In genomic region chr1:43474535-43475409, GRCm38 (mm10) we compare ENCODE assay signal across 9 mouse cellular contexts. TPM values are rescaled to one million over a fixed set of nuclear protein-coding genes. Genes with fewer than 3 reads are reported as not detected.
A peak's percentile ranks its signal among the peaks of the same experiment; 100 is the strongest.
DNase-seq lines count a peak whose midpoint lies in the region; ATAC-seq and TF ChIP-seq lines count a peak whose summit lies in the region.
"Had no signal": no experiment of that assay in that cellular context is flagged by ENCODE, and none has a peak within 500 bp of the region (broad histone marks: within the 10 kb centered on the region; RNA-seq: fewer than 3 reads in every experiment).

No protein-coding gene starts in this region.

- H3K27ac ChIP-seq in lung, embryonic 16.5 days (ENCODE audit: low read length): no peak overlapping the region
- H3K27ac ChIP-seq in bone marrow, adult 2 months (ENCODE audit: control insufficient read depth, insufficient read depth, low read depth, low read length, poor library complexity): peak overlapping the region; percentile 25; the same call in 1 of the 2 replicates
- peak overlapping the region; percentile 28 for H3K27ac ChIP-seq in liver, embryonic 16.5 days (ENCODE audit: low read length)
- H3K27ac ChIP-seq in stomach, postnatal 0 days (replicated peaks): peak overlapping the region; percentile 92
- H3K27ac ChIP-seq: lung, embryonic 15.5 days had no signal

- no peak overlapping the region for H3K9ac ChIP-seq in lung, embryonic 16.5 days (ENCODE audit: low read length)
- H3K9ac ChIP-seq in liver, embryonic 16.5 days (ENCODE audit: low read depth, low read length): peak overlapping the region; percentile 26; the same call in 1 of the 2 replicates
- H3K9ac ChIP-seq in stomach, postnatal 0 days (ENCODE audit: low read length): 0 out of 2 replicates have a peak overlapping the region, but pooled peaks have one; percentile 23
- H3K9ac ChIP-seq: lung, embryonic 15.5 days had no signal

- no peaks in the 10 kb centered on the region for H3K27me3 ChIP-seq in lung, embryonic 16.5 days (ENCODE audit: control insufficient read depth, insufficient read depth, low read depth, low read length)
- no peaks in the 10 kb centered on the region for H3K27me3 ChIP-seq in liver, embryonic 16.5 days (ENCODE audit: control insufficient read depth, insufficient read depth, low read depth, low read length)
- H3K27me3 ChIP-seq in stomach, postnatal 0 days (ENCODE audit: control insufficient read depth, insufficient read depth, low read length): no peaks in the 10 kb centered on the region
- H3K27me3 ChIP-seq: lung, embryonic 15.5 days had no signal

- H3K36me3 ChIP-seq in lung, embryonic 16.5 days (ENCODE audit: control insufficient read depth, insufficient read depth, low read length): no peaks in the 10 kb centered on the region
- no peaks in the 10 kb centered on the region for H3K36me3 ChIP-seq in liver, embryonic 16.5 days (ENCODE audit: control insufficient read depth, insufficient read depth)
- no peaks in the 10 kb centered on the region for H3K36me3 ChIP-seq in stomach, postnatal 0 days (ENCODE audit: control insufficient read depth, insufficient read depth, low read length)
- H3K36me3 ChIP-seq: lung, embryonic 15.5 days had no signal

- no peak for TF ChIP-seq POLR2A in lung, adult 2 months (IDR thresholded peaks at IDR 0.05; ENCODE audit: borderline replicate concordance, extremely low read depth, low read depth, low read length)
- TF ChIP-seq POLR2A in bone marrow, adult 2 months (IDR thresholded peaks at IDR 0.05; ENCODE audit: borderline replicate concordance, control insufficient read depth, low read depth, low read length): no peak

- no peaks in the 10 kb centered on the region for H3K9me3 ChIP-seq in lung, embryonic 16.5 days (ENCODE audit: control insufficient read depth, low read length)
- no peaks in the 10 kb centered on the region for H3K9me3 ChIP-seq in liver, embryonic 16.5 days (replicated peaks; ENCODE audit: control insufficient read depth, low read length)
- no peaks in the 10 kb centered on the region for H3K9me3 ChIP-seq in stomach, postnatal 0 days (ENCODE audit: control insufficient read depth, low read length)
- H3K9me3 ChIP-seq: lung, embryonic 15.5 days had no signal

- no peak for DNase-seq in lung, adult 2 months
- peak; percentile 23 for DNase-seq in gastrocnemius, postnatal 14 days
- peak; percentile 45 for DNase-seq in stomach, postnatal 0 days (ENCODE audit: low spot score)
- no peak for DNase-seq in layer of hippocampus, postnatal 36 days

- H3K4me2 ChIP-seq in lung, embryonic 16.5 days (ENCODE audit: low read depth, low read length): no peak overlapping the region
- 0 out of 2 replicates have a peak overlapping the region, but pooled peaks have one; percentile 18 for H3K4me2 ChIP-seq in liver, embryonic 16.5 days (ENCODE audit: low read depth, low read length)
- H3K4me2 ChIP-seq in stomach, postnatal 0 days (replicated peaks; ENCODE audit: low read depth): no peak overlapping the region
- H3K4me2 ChIP-seq: lung, embryonic 15.5 days had no signal

- ATAC-seq in lung, embryonic 16.5 days (ENCODE audit: low read depth): 0 out of 2 replicates have a peak, but pooled peaks have one; percentile 10
- peak; percentile 41 for ATAC-seq in inflammation-experienced regulatory T-cells, adult 6 months
- ATAC-seq in liver, embryonic 16.5 days (ENCODE audit: low read depth): peak; percentile 64
- ATAC-seq in stomach, postnatal 0 days (ENCODE audit: low FRiP score, low TSS enrichment): no peak; the same call in 1 of the 2 replicates

- no peak for TF ChIP-seq EP300 in stomach, postnatal 0 days (optimal IDR thresholded peaks at IDR 0.05)

- intact Hi-C loops in gastrocnemius, postnatal 14 days (cut with DNase I; ENCODE audit: low total_unique reads): no loop called here

- 60% methylated on average over 6 of the region's 6 CpGs for WGBS in lung, embryonic 16.5 days
- 47% methylated on average over 6 of the region's 6 CpGs for WGBS in lung, adult 2 months
- 55% methylated on average over 6 of the region's 6 CpGs for WGBS in bone marrow, adult 2 months
- 36% methylated on average over 6 of the region's 6 CpGs for WGBS in liver, embryonic 16.5 days (ENCODE audit: insufficient replicate concordance)
- 48% methylated on average over 6 of the region's 6 CpGs for WGBS in stomach, postnatal 0 days

- no peak overlapping the region for H3K4me3 ChIP-seq in lung, embryonic 16.5 days (ENCODE audit: low read length)
- no peak overlapping the region for H3K4me3 ChIP-seq in lung, adult 2 months (replicated peaks; ENCODE audit: extremely low read depth, low read depth, low read length)
- no peak overlapping the region for H3K4me3 ChIP-seq in bone marrow, adult 2 months (replicated peaks; ENCODE audit: control insufficient read depth, low read depth, low read length)
- H3K4me3 ChIP-seq in liver, embryonic 16.5 days (ENCODE audit: low read depth, low read length): no peak overlapping the region
- H3K4me3 ChIP-seq in stomach, postnatal 0 days (ENCODE audit: low read depth, low read length): no peak overlapping the region
- H3K4me3 ChIP-seq: lung, embryonic 15.5 days had no signal

- H3K4me1 ChIP-seq in lung, embryonic 16.5 days (replicated peaks; ENCODE audit: control insufficient read depth, insufficient read depth, low read length): peaks cover 34% of the 10 kb centered on the region
- H3K4me1 ChIP-seq in lung, adult 2 months (ENCODE audit: control insufficient read depth, insufficient read depth, low read length): peaks cover 24% of the 10 kb centered on the region
- peaks cover 2% of the 10 kb centered on the region for H3K4me1 ChIP-seq in bone marrow, adult 2 months (ENCODE audit: control insufficient read depth, insufficient read depth, low read length)
- peaks cover 33% of the 10 kb centered on the region for H3K4me1 ChIP-seq in liver, embryonic 16.5 days (ENCODE audit: control insufficient read depth, low read depth, low read length)
- H3K4me1 ChIP-seq in stomach, postnatal 0 days (replicated peaks; ENCODE audit: control insufficient read depth, insufficient read depth): peaks cover 11% of the 10 kb centered on the region

- TF ChIP-seq CTCF in lung, adult 2 months (IDR thresholded peaks at IDR 0.05; ENCODE audit: insufficient read depth, low read length): no peak
- no peak for TF ChIP-seq CTCF in bone marrow, adult 2 months (IDR thresholded peaks at IDR 0.05; ENCODE audit: control insufficient read depth, insufficient read depth, low read length)
- TF ChIP-seq CTCF in stomach, postnatal 0 days (IDR thresholded peaks at IDR 0.05; ENCODE audit: low read depth): no peak

RNA-seq across cellular contexts. Expression of gene Nck2, which starts 30.4 kb away (rescaled TPM):
- polyA plus RNA-seq in lung, embryonic 16.5 days (2015; fragmentation: Nextera tagmentation; extraction: Ambion mirVana): 41.6 and 43.4 TPM in 2 replicates
- polyA plus RNA-seq in lung, adult 2 months (2012; rRNA removed): 39.1 and 43.4 TPM in 2 replicates
- polyA plus RNA-seq in bone marrow, adult 2 months (2011; ENCODE audit: insufficient read depth, insufficient read length, low replicate concordance, missing spikeins): 9.4 and 21.0 TPM in 2 replicates
- 10 to 100 TPM; 18.6 to 24.1 TPM for total RNA-seq in gastrocnemius, postnatal 14 days (2021)
- polyA plus RNA-seq in inflammation-experienced regulatory T-cells, adult 6 months (2017; shearing (Covaris generic)): 10 to 100 TPM; 14.9 to 24.1 (median 18.7) TPM
- 8.4 and 9.5 TPM in 2 replicates for polyA plus RNA-seq in liver, embryonic 16.5 days (2015; fragmentation: Nextera tagmentation; extraction: Ambion mirVana)
- polyA plus RNA-seq in stomach, postnatal 0 days (2015; fragmentation: Nextera tagmentation; extraction: Ambion mirVana): 41.4 and 41.7 TPM in 2 replicates
- 10 to 100 TPM; 56.6 to 58.1 TPM for total RNA-seq in layer of hippocampus, postnatal 36 days (2021)

Comparison
In these comparisons a context has a peak if more than half of its experiments do, and no peak if none do; other contexts are left out.
1. DNase-seq: peak in gastrocnemius, postnatal 14 days (single experiment) and stomach, postnatal 0 days (single experiment); none in lung, adult 2 months (single experiment) and layer of hippocampus, postnatal 36 days (0 of 2).